Mouse (Mus musculus): ENCODE measurements around the gene Gm11060. TPM values are rescaled to one million over a fixed set of nuclear protein-coding genes. Genes with fewer than 3 reads are reported as not detected.

The Gm11060 gene
- total RNA-seq (2021), result not detected
- long read RNA-seq, experiment 1, result 0 reads
- long read RNA-seq, experiment 2, result 0 reads

DNA sequence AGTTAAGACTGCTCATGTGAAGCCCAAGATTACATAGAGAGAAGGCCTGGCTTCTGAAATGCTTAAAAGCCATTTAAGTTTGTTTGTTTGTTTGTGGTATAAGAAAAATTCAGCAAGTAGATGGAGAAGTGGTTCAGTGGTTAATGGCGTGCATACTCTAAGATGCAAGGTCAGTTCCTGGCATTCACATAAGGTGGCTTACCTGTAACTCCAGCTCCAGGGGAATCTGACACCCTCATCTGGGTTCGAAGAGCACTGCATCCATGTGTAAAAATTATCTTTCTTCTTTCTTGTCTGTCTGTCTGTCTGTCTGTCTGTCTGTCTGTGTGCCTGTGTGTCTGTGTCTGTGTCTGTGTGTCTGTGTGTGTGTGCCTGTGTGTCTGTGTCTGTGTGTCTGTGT lies at the start of gene Gm11060:
Gene Gm11060 (plus strand): TSS at position 301 of the 400 bp plus-strand sequence.
- DNase-seq (ENCODE audit: low spot score in 2 of 2), result no peak

DNA sequence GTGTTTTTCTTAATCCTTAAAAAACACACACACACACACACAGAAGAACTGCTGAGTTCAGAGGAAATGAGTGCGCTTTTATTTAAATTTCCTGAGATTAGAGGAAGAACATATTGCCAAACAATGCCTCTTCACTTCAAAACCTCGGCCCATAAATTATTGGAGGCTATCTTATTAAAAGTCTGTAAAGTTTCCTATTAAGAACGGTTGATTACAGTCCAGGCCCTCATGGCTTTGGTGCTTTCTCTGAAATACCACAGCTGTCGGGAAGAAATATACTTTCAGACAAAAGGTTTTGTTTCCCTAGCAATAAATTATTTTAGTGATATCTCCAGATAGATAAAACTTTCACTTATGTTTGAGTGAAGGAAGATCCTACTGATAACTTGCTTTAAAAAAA lies 48.7 kb upstream of the Gm11060 start:
- DNase-seq (ENCODE audit: low spot score in 2 of 2), result no peak

DNA sequence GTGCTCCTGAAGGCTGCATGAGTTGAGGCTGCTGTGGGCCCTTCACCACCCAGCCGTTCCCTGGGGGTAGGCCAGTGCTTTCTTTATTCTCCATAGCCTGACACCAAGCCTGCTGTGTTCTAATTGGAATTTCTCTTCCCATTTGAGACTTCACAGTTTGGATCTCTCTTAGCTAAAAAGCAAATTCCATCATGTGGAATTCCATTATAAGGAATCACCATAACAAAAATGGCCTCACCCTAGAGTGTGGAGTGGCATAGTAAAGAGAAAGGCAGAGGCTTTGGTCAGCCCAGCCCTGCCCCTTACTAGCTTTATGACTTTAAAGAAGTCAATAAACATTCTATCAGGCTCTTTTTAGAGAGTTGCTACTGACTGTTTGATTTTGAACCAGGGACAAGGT lies 43.5 kb upstream of the Gm11060 start:
- DNase-seq (ENCODE audit: low spot score in 2 of 2), result no peak

DNA sequence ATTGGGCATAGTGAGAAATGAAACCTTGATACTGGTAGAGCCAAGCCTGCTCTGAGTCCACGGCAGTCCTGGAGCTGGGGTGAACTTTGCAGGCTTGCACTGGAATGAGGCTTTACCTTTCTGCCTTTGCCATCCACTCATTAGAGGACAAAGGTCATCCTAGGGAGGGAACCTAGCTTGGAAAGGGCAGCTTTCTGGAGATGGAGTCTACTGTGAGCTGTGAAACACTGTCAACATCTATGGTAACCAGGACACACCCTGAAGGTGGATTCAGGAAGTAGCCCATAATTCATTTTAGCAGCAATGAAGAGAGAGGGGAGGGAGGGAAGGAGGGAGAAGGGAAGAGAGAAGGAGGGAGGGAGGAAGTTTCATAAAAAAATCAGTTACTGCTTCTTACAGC lies 36.3 kb upstream of the Gm11060 start:
- DNase-seq (ENCODE audit: low spot score in 2 of 2), result no peak

DNA sequence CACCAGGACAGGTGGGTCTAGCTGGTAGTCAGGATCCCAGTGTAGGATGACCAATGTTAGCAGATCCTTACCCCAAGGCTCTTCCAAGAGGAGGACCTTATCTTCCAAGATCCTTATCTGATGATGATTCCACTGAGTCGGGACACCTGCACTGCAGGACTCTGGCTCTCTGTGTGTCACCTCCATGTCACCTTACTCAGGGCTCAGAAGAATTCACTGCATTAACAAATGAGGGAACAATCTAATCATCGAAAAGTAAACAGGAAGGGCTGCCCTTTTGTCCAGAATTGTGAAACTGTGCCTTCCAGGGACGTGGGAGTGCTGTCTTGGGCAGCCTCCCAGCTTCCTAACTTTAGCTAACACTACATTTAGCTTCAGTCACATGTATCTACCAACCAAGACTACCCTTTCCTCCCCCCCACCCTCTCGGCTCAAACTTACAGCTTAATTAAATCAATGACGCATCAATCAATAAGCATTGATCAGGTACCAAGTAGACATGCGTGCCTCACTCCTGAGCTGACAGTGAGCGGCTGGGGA lies 33.2 kb upstream of the Gm11060 start:
- no peak for DNase-seq (ENCODE audit: low spot score in 2 of 2)

DNA sequence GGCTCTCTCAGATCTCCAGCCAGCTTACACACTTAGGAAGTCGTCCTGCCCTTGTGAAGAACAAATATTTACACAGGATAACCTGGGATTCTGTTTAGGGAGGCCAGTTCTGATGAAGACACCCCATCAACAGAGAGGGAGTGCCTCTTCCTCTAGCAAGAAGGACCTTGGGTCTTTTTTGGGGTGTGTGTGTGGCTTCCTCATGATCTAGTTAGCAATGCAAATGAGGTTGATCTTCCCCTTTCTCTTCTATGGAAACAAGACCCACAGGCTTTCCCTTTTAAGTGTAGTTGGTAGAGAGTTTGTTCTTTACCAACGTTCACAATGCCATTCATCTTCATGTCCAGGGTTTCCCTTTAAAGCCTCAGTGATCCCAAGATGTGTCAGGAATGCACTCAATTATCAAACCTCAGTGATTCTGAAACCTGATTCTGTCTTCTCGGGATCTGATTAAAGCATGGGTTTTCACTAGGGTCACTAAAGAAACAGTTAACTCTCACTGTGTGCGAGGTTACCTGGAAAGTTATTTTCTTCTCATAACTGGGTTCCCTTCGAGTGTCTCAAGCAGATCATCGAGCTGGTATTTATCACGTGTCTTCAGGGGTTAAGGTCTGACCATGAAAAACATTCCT lies 29.0 kb upstream of the Gm11060 start:
- no peak for DNase-seq (ENCODE audit: low spot score in 2 of 2)

DNA sequence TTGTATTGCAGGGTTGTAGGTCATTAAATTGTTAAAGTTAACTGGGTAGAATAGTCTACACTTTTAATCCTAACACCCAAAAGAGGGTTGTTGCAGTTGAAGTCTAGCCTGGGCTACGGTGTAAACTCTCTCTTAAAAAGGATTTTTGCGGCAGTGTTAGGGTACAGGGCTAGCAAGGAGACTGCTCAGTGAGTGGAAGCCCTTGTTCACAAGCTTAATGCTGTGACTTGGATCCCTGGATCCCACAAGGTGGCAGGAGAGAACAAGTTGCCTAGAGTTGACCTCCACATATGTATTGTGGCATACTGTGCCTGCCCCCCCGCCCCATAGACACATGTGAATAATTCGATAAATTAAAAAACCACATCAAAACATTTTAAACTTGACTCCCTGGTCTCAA lies 19.3 kb upstream of the Gm11060 start:
- DNase-seq (ENCODE audit: low spot score in 2 of 2), result no peak

DNA sequence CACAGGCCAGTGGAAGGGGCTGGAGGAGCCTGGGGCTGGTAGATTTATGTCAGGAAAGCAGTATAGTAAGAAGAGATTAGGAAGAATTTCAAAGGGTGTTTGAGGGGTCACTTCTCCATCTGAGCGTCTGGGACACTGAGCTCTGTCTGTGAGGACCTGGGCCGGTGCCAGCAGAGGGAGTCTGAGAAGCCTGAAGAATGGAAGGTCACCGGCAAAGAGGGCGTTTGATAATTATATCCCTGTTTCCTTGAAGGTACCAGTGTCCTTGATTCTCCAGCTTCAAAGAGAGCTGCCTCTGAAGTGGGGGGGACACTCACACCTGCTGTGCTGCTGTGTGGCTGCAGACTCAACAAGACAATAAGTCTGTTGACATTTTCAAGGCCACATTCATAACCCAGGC lies 17.6 kb upstream of the Gm11060 start:
- no peak for DNase-seq (ENCODE audit: low spot score in 2 of 2)

DNA sequence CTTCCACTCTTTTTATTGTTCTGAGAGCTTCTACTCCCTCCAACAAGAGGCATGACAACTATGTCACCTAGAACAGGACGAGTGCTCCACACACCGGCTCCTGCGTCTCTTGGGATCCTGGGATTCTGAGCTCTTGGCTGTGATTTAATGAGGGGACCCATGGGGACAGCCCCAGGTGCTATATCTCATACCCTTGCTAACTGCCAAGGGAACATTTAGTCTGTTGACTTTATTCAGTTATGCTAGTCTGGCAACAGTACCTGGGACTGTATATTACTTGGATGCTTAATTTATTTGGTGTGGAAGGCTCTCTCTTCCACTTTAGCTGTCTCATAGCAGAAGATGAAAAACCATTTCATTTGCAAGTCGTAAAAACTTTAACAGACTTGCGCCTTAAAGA lies 16.0 kb upstream of the Gm11060 start:
- DNase-seq (ENCODE audit: low spot score in 2 of 2), result no peak

DNA sequence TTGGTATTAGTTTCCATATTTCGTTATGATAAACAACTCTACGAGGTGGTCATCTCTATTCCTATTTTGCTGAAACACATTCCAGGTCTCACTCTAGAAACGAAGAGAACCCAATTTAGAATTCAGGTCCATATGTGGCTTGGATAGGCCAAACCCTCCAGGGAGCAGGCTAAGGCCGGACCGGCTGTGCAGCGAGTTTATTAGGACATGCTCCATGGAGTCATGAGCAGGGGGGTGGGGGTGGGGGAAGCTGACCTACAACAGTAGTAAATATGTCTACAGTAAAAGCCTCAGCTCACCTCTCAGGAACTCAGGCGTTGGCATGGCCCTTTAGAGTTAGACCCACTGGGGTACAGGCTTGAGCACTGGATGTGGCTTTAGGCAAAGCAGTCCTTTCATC lies 14.7 kb upstream of the Gm11060 start:
- DNase-seq (ENCODE audit: low spot score in 2 of 2), result no peak

DNA sequence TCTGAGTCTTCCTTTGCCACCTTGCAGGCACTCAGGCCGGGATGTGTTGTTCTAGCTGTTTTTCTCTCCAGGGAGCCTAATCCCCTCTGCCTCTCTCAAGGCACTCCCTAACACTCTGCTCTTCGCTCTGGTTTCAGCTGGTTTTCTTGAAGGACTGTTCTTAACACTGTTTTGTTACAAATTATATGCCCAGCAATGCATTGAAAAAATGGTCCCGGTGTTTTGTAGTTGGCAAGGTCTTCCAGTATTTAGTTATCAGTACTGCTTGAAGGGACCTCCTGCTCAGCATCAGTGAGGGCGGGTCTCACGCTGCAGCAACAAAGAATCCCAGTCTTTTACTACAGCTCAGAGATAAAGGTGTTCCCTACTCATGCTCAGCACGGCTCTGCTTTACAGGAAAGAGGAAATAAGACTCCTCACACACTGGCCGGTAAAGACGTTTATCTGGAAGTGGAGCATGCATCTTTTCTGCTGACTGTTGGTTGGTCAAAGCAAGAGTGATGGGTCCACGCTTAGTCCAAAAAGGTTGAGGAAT lies 9.5 kb upstream of the Gm11060 start:
- DNase-seq (ENCODE audit: low spot score in 2 of 2), result no peak

DNA sequence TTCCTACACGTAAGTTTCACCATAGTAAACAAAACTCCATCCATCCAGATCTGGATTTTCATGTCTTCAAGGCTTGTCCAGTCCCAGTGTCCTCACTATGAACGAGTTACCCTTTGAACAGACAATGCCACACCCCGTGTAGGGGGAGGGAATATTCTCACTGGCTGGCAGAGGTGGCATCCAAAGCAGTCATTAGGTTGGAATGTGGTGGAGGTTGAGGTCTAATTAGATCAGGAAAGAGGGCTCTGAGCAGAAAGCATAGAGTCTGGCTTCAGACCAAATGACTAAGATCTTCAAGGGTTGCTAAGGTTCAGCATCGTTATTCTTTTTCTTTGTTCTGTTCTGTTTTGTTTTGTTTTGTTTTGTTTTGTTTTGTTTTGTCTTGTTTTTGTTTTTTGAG lies 7.8 kb upstream of the Gm11060 start:
- no peak for DNase-seq (ENCODE audit: low spot score in 2 of 2)

DNA sequence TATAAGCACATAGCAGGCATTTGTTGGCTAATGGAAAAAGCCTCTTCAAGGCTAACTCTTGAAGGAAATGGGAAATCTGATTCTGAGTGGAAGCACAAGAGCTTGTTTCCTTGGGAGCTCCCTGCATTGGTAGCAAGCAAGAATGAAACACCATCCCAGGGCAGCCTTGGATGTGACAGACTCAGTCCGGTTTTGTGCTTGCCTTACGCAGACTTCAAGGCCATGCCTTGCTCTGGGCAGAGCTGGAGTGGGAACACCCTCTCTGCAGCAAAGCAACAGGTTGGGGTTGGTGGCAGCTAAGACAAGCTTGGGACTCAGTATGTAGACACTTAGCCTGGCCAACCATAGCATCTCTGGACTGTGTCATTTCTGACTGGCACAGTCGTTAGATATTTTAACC lies 5.7 kb upstream of the Gm11060 start:
- DNase-seq (ENCODE audit: low spot score in 2 of 2), result no peak

DNA sequence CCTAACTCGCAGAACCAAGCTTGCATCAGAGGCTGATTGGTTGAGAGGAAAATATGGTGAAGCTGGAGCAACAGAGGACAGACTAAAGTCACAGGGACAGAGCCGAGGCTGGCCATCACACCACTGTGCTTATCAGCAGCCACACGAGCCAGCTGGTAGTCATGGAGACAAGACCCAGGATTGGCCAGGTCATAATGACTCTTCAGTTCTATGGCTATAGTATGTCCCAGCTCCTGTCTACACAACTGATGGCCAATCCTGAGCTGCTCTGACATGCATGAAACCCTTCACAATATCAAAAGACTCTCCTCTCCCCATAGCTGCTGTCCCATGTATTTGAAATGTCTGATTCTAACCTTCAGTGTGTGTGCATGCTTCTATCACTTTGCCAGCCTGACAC lies 3.8 kb upstream of the Gm11060 start:
- no peak for DNase-seq (ENCODE audit: low spot score in 2 of 2)

DNA sequence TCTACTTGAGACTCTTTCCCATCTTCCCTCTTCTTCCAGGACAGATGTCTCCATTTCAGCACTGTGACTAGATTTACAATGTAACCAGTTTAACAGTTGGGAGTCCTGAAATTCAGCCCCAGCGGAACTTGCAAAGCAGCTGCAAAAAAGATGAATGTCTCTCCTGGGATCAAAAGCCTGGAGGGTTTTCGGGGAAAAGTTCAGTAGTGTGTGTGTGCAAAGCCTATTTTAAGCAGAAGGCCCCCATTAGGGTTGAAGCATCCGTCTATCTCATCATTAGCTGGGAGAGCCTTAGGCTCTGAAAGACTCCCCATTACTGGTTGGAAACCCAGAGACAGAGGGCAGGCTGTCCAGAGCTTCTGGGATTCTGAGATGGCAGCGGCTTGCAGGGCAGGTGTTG lies 2.7 kb upstream of the Gm11060 start:
- DNase-seq (ENCODE audit: low spot score in 2 of 2), result no peak

DNA sequence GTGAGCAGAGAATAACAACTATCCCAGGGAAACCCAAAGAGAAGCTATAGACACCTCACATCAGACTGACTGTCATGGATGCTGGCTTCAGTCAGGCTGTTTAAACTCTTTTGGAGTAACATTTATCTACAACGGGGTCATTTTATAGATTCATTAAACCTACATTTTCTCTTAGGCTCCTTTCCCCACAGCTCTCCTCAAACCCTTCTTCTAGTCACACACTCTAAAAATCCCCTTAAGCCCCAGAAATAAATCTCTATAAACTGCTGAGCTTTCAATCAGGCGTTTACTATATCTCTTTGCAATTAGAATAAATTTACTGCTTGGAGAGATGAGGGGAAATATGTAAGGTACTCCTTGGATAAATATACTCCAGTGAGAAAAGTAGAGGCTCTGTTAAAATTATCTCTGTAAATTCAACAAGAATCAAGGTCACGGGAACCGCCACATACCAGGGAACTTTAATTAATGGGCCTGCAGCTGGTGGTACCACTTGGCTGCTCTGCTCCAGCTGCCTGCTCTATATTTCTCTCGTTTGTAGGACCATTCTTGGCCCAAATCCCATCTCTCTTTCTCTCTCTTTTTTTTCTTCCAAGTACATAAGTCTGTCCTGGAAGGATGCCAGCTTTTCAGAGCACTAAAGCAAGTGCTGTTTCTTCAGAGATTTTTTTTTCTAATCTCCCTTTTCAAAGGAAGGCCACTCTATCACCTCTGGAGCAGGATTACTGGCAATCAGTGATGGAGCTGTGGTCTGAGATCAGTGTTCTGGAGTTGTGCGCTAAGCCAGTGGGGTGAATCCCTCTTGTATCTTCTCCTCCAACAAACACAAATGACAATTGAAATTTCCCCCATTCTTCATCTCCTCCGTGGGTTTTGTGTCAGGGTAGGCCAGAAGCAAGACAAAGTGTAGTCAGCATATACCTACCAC lies 2.0 kb upstream of the Gm11060 start:
- peak in 1 of 2 experiments; percentile 29 for DNase-seq (ENCODE audit: low spot score in 2 of 2)

DNA sequence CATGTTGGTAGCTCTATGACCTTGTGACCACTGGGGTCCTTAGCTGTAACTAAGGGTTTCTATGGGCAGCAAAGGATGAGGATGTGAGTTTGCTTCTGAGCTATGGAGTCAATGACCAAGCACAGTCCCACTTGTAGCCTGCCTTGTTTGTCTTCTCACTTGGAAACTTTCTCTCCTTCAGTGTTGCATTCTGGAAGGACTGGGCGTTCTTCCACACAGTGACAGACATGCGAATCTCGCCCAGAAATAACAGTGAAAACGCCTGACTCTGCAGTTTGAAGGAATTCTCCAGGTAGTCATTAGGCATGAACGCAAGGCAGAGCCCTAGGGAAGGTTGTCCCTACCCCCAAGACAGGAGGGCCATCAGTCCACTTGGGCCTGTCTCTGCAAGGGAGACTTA lies 827 bp upstream of the Gm11060 start:
- DNase-seq (ENCODE audit: low spot score in 2 of 2), result no peak

DNA sequence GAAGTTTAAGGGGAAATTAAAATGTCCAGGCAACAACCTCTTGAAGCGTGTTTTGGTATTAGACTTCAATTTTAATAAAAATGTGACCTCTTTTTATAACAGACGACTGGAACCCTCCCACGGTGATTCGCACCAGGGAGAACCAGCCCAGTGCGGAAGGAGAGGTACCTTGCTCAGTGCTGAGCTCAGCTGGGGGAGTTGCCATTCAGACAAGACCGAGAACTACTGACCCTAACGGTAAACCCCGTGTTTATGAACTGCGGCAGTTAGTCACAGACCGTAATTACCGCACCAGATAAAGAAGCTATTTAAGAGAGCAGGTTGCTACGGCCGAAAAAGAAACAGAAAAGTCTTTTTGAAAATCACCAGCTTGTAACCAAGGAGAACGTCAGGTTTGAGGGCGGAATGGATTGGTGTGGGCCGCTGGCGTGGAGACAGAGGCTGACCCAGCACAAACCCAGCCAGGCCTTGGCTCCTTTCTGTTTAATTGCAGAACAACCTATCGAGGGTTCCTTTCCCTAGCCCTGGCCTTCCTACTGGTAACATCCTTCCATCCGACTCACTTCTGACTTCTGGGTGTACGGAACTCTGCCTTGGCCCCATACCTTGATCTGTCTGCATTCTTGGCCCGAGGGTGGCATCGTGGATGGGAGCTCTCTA lies 5.6 kb downstream of the Gm11060 start:
- DNase-seq (ENCODE audit: low spot score in 2 of 2), result no peak

DNA sequence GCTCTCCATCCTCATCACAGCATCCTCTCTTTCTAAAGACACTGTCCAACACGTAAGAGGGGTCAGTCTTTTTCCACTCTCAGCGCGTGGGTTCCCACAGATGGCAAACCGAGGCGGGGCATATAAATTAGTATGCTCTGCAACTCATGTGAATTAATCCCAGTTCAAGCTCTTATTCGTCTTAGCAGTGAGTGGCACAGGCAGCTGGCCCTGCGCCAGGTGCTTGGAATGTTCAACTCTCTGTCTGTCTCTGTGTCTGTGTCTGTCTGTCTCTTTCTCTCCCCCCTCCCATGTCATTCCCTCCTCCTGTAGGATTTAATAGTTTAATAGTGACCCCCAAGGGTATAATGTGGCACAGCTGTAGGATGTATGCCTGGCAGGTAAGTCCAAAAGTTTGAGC lies 7.6 kb downstream of the Gm11060 start:
- no peak for DNase-seq (ENCODE audit: low spot score in 2 of 2)

DNA sequence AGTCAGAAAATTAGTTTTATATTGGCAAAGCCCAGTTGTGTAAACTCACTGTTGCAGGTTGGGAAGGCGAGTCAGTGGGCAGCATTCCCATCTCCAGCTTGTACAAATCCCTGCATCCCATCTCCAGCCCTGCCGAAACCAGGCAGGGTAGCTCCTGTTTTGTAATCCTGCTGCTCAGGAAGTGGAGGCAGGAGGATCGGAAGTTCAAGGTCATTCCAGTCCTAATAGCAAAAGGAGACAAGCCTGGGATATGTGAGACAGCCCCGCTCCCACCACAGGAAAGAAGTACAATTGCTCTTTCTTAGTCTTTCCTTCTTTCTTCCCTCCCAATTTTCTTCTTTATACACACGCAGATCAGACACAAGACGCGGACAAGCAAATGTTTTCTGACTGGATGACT lies 8.7 kb downstream of the Gm11060 start:
- DNase-seq (ENCODE audit: low spot score in 2 of 2), result no peak

DNA sequence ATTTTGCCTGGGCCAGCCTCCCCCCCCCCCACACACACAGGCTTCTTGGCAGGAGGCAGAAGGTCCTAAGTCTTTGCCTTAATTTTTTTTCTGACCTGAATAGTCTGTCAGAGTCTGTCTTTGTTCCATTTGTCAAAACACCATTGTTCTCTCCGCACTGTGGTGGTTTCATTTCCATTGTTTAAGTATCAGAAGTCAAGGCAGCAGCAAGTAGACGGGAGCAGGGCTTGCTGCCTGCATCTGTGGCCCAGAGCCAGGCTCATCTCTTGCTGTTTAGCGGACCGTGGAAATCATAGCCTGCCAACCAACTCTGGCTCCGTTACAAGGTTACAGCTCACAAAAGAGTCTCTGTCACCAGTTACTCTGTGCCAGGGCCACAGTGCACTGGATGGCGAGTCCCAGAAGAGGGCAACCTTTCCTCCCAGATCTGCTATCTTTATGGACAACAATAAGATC lies 16.9 kb downstream of the Gm11060 start:
- DNase-seq (ENCODE audit: low spot score in 2 of 2), result peak; percentile 75 to 90

DNA sequence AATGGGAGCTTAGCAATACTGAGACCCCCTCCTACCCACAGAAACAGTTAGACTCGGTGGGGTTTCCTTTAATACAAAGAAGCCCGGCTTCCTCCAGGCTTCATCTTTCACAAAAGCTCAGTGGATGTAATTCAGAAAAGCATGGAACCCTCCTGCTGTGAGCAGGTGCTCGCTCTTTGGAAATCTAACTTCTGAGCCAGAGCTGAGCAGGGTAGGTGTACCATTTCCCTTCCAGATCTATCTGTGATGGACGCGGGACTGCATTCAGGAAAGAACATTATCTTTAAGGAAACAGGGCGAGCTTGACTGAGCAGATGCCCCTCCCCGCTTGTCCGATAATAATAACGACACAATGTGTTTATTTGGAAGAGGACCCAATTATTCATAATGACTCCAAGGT lies 22.3 kb downstream of the Gm11060 start:
- DNase-seq (ENCODE audit: low spot score in 2 of 2), result no peak
